Comparison of ENCODE assay signal across 28 mouse cellular contexts in genomic region chr1:186497333-186497732, GRCm38 (mm10).
"Had no signal": no experiment of that assay in that cellular context is flagged by ENCODE, and none has a peak within 500 bp of the region (broad histone marks: within the 10 kb centered on the region; RNA-seq: fewer than 3 reads in every experiment).

No protein-coding gene starts in this region.

- H3K9ac ChIP-seq: embryonic facial prominence, embryonic 12.5 days; embryonic facial prominence, embryonic 13.5 days; embryonic facial prominence, embryonic 15.5 days; forebrain, embryonic 12.5 days; forebrain, embryonic 13.5 days; forebrain, embryonic 15.5 days; forebrain, postnatal 0 days had no signal

- H3K4me2 ChIP-seq: embryonic facial prominence, embryonic 12.5 days; embryonic facial prominence, embryonic 13.5 days; embryonic facial prominence, embryonic 15.5 days; forebrain, embryonic 12.5 days; forebrain, embryonic 13.5 days; forebrain, embryonic 15.5 days had no signal

- H3K9me3 ChIP-seq: embryonic facial prominence, embryonic 10.5 days; embryonic facial prominence, embryonic 12.5 days; embryonic facial prominence, embryonic 13.5 days; embryonic facial prominence, embryonic 15.5 days; forebrain, embryonic 10.5 days; forebrain, embryonic 12.5 days; forebrain, embryonic 13.5 days; forebrain, embryonic 15.5 days had no signal

- H3K27ac ChIP-seq: embryonic facial prominence, embryonic 10.5 days; embryonic facial prominence, embryonic 12.5 days; embryonic facial prominence, embryonic 13.5 days; embryonic facial prominence, embryonic 15.5 days; forebrain, embryonic 10.5 days; forebrain, embryonic 12.5 days; forebrain, embryonic 13.5 days; forebrain, embryonic 15.5 days; gastrocnemius, adult 2 months had no signal

- H3K27me3 ChIP-seq: embryonic facial prominence, embryonic 12.5 days; embryonic facial prominence, embryonic 13.5 days; embryonic facial prominence, embryonic 15.5 days; forebrain, embryonic 12.5 days; forebrain, embryonic 13.5 days; forebrain, embryonic 15.5 days had no signal

- H3K36me3 ChIP-seq: embryonic facial prominence, embryonic 10.5 days; embryonic facial prominence, embryonic 12.5 days; embryonic facial prominence, embryonic 13.5 days; embryonic facial prominence, embryonic 15.5 days; forebrain, embryonic 10.5 days; forebrain, embryonic 12.5 days; forebrain, embryonic 15.5 days had no signal

- ATAC-seq: forebrain, embryonic 13.5 days; forebrain, embryonic 14.5 days; forebrain, embryonic 15.5 days; forebrain, embryonic 16.5 days; forebrain, postnatal 0 days had no signal

- DNase-seq: cerebellum, adult 2 months; cerebellum, adult 8-10 months; cerebellum, adult 9-10 months; cerebellum, adult 9-11 months; cerebellum, postnatal 10 days; cerebellum, postnatal 14 days; cerebellum, postnatal 25 days; cerebellum, postnatal 36 days; embryo, embryonic 11 days; forebrain, postnatal 0 days; gastrocnemius, adult 2 months; gastrocnemius, postnatal 10 days; gastrocnemius, postnatal 14 days; gastrocnemius, postnatal 25 days; gastrocnemius, postnatal 36 days; heart, adult 11 months; heart, adult 18-20 months had no signal

- H3K4me3 ChIP-seq: embryonic facial prominence, embryonic 10.5 days; embryonic facial prominence, embryonic 12.5 days; embryonic facial prominence, embryonic 13.5 days; embryonic facial prominence, embryonic 15.5 days; erythroblast, embryonic 14.5 days; forebrain, embryonic 10.5 days; forebrain, embryonic 12.5 days; forebrain, embryonic 13.5 days; forebrain, embryonic 15.5 days; gastrocnemius, adult 2 months had no signal

- H3K4me1 ChIP-seq: embryonic facial prominence, embryonic 10.5 days; embryonic facial prominence, embryonic 12.5 days; embryonic facial prominence, embryonic 13.5 days; forebrain, embryonic 12.5 days; forebrain, embryonic 15.5 days had no signal
